Mouse (Mus musculus) small intestine, adult 2 months (tissue): ENCODE data around the gene Mmd2. TPM values are rescaled to one million over a fixed set of nuclear protein-coding genes. Genes with fewer than 3 reads are reported as not detected.

Experiments
- H3K27ac ChIP-seq: fragments of 200-500 bp; 2 replicates; pipeline ENCODE4 v1.5.1; 2012; ENCODE audit warnings: low read depth, low read length, control low read depth, inconsistent platforms; ENCODE audit not compliant: insufficient read depth
- H3K27me3 ChIP-seq: fragments of 200-500 bp; 2 replicates; pipeline ENCODE4 v1.6.1; 2012; ENCODE audit warnings: mild to moderate bottlenecking, moderate library complexity, low read length, inconsistent platforms; ENCODE audit not compliant: control insufficient read depth, insufficient read depth
- H3K36me3 ChIP-seq: fragments of 200-500 bp; 2 replicates; pipeline ENCODE4 v1.6.1; 2012; ENCODE audit warnings: mild to moderate bottlenecking, low read length, control low read depth, inconsistent platforms; ENCODE audit not compliant: control insufficient read depth, insufficient read depth
- H3K4me1 ChIP-seq: fragments of 200-500 bp; 2 replicates; pipeline ENCODE4 v1.6.1; 2012; ENCODE audit warnings: low read length, inconsistent platforms, mixed read lengths; ENCODE audit not compliant: control insufficient read depth, insufficient read depth, insufficient read length
- H3K4me3 ChIP-seq: fragments of 200-500 bp; 2 replicates; pipeline ENCODE4 v1.5.1; 2012; ENCODE audit warnings: low read depth, mild to moderate bottlenecking, control low read depth, inconsistent platforms, low read length, moderate library complexity
- CTCF ChIP-seq: fragments of 200-500 bp; IDR thresholded peaks from 2 replicates; pipeline ENCODE4 v1.5.1; 2012; ENCODE audit warnings: low read depth, mild to moderate bottlenecking, control low read depth, inconsistent platforms, low read length, moderate library complexity, mixed read lengths; ENCODE audit not compliant: insufficient replicate concordance, insufficient read length; ENCODE audit errors: extremely low read depth
- POLR2A ChIP-seq: fragments of 200-500 bp; IDR thresholded peaks from 2 replicates; pipeline ENCODE4 v1.6.1; 2012; ENCODE audit warnings: low read depth, mild to moderate bottlenecking, control low read depth, inconsistent platforms, low read length, moderate library complexity
- WGBS: fragments of 180-500 bp; shearing (Covaris S2); methylation state at CpG from one replicate; pipeline ENCODE4 v1.1.7; 2018; 5-methylcytosine and 5-hydroxymethylcytosine counted together
- polyA plus RNA-seq: library from polyadenylated mRNA; depleted of rRNA; stranded (reverse); fragments of >200 nt; gene quantifications from 2 replicates; pipeline ENCODE4 v1.2.3, GENCODE M21; 2012

Gene Mmd2
- polyA plus RNA-seq, 1 experiment: 0.13 TPM

- no peaks in the 10 kb centered on the region for H3K27me3 ChIP-seq
- WGBS: 93% methylated on average over 6 of the region's 6 CpGs
- H3K4me3 ChIP-seq: no peak overlapping the region
- peaks cover 7% of the 10 kb centered on the region; the same call in 1 of the 2 replicates for H3K4me1 ChIP-seq
- peaks cover 17% of the 10 kb centered on the region for H3K36me3 ChIP-seq
- H3K27ac ChIP-seq: no peak overlapping the region
- TF ChIP-seq POLR2A: no peak
These were observed 32.9 kb upstream of the Mmd2 start for GRCm38 (mm10) chr5:142641331-142642051.

GRCm38 (mm10) chr5:142640088-142640487 lies 31.5 kb upstream of the Mmd2 start:
- Histone ChIP-seq H3K27me3 (no peaks in the 10 kb centered on the region), H3K4me1 (peaks cover 7% of the 10 kb centered on the region; the same call in 1 of the 2 replicates), H3K4me3 (no peak overlapping the region), H3K27ac (peak overlapping the region; percentile 27), H3K36me3 (peaks cover 16% of the 10 kb centered on the region)
- WGBS: 71% methylated on average over 5 of the region's 5 CpGs
- TF ChIP-seq CTCF (no peak), POLR2A (no peak)

- Histone ChIP-seq H3K4me1 (peaks cover 7% of the 10 kb centered on the region; the same call in 1 of the 2 replicates), H3K36me3 (peaks cover 19% of the 10 kb centered on the region), H3K4me3 (no peak overlapping the region), H3K27ac (no peak overlapping the region), H3K27me3 (no peaks in the 10 kb centered on the region)
- TF ChIP-seq POLR2A (no peak), CTCF (no peak)
- WGBS: 82% methylated on average over 5 of the region's 5 CpGs
These were observed 29.2 kb upstream of the Mmd2 start for GRCm38 (mm10) chr5:142637823-142638222.

- 4% methylated on average over 6 of the region's 6 CpGs for WGBS
- H3K4me3 ChIP-seq: peak overlapping the region; percentile 80
- no peak for TF ChIP-seq POLR2A
- no peak for TF ChIP-seq CTCF
- H3K27me3 ChIP-seq: no peaks in the 10 kb centered on the region
- H3K4me1 ChIP-seq: peaks cover 5% of the 10 kb centered on the region; the same call in 1 of the 2 replicates
- H3K27ac ChIP-seq: no peak overlapping the region
- peaks cover 4% of the 10 kb centered on the region; the same call in 1 of the 2 replicates for H3K36me3 ChIP-seq
These were observed 21.6 kb upstream of the Mmd2 start for GRCm38 (mm10) chr5:142630224-142630623.

GRCm38 (mm10) chr5:142629663-142630025 lies 21.0 kb upstream of the Mmd2 start:
- no peak for TF ChIP-seq CTCF
- TF ChIP-seq POLR2A: no peak
- under 1% methylated on average over 41 of the region's 41 CpGs for WGBS
- H3K27ac ChIP-seq: peak overlapping the region; percentile 22; the same call in 1 of the 2 replicates
- H3K36me3 ChIP-seq: peaks cover 4% of the 10 kb centered on the region; the same call in 1 of the 2 replicates
- H3K4me1 ChIP-seq: peaks cover 5% of the 10 kb centered on the region; the same call in 1 of the 2 replicates
- peak overlapping the region; percentile 80 for H3K4me3 ChIP-seq
- H3K27me3 ChIP-seq: no peaks in the 10 kb centered on the region

GRCm38 (mm10) chr5:142628726-142629662 lies 20.4 kb upstream of the Mmd2 start:
- H3K4me1 ChIP-seq: peaks cover 5% of the 10 kb centered on the region; the same call in 1 of the 2 replicates
- TF ChIP-seq POLR2A (peak; percentile 86), CTCF (no peak)
- peak overlapping the region; percentile 80 for H3K4me3 ChIP-seq
- H3K36me3 ChIP-seq: peaks cover 4% of the 10 kb centered on the region; the same call in 1 of the 2 replicates
- H3K27me3 ChIP-seq: no peaks in the 10 kb centered on the region
- WGBS: under 1% methylated on average over 69 of the region's 69 CpGs
- peak overlapping the region; percentile 53 for H3K27ac ChIP-seq

GRCm38 (mm10) chr5:142627398-142627797 lies 18.8 kb upstream of the Mmd2 start, which contains the start of gene Wipi2:
Gene Wipi2, plus strand, starts transcription at chr5:142627698.
- H3K4me3 ChIP-seq: no peak within 1 kb of the TSS
- H3K27me3 ChIP-seq: no peaks in the 10 kb centered on the region
- TF ChIP-seq POLR2A (no peak), CTCF (no peak)
- no peaks in the 10 kb centered on the region for H3K36me3 ChIP-seq
- 86% methylated on average over 2 of the region's 2 CpGs for WGBS
- H3K4me1 ChIP-seq: peaks cover 5% of the 10 kb centered on the region; the same call in 1 of the 2 replicates
- H3K27ac ChIP-seq: no peak within 1 kb of the TSS
